Mouse (Mus musculus) adrenal gland, adult 8-10 months (tissue): ENCODE results near the gene Pfdn5. TPM values are rescaled to one million over a fixed set of nuclear protein-coding genes. Genes with fewer than 3 reads are reported as not detected.
"Not testable (repeated sequence)": the region's sequence is repeated elsewhere in the genome, so short reads cannot be mapped to it uniquely, and the experiment has no call there.

Experiments used
- DNase-seq: peaks from one replicate; pipeline ENCODE4 v3.0.0; 2022
- total RNA-seq, 4 experiments: library from RNA; stranded (reverse); gene quantifications; 2 replicates each; pipeline ENCODE4 v1.2.4; 2022

Gene Pfdn5
- total RNA-seq, 4 experiments from 2014 or later: 440 to 517 (median 466) TPM

- DNase-seq: not testable (repeated sequence)
Measured at GRCm38 (mm10) chr15:102335925-102336324, 10.0 kb downstream of the Pfdn5 start.

DNA sequence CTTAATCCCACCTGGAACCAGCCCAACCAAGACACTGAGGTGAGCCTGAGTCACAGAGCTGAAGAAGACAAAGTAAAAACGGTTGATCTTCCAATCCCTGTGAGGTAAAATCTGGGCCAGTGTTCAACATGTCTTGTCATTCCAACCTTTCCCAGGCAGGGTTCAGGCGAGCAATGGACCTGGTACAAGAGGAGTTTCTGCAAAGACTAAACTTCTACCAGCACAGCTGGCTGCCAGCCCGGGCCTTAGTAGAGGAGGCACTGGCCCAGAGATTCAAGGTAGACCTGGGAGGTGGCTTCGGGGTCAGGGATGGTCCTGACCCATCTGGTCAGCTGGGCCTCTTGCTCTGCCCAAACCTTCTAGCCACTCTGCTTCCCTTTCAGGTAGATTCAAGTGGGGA lies 11.0 kb downstream of the Pfdn5 start:
- no peak for DNase-seq

GRCm38 (mm10) chr15:102339612-102340011 lies 13.7 kb downstream of the Pfdn5 start:
- no peak for DNase-seq

GRCm38 (mm10) chr15:102341580-102341979 lies 15.7 kb downstream of the Pfdn5 start:
- no peak for DNase-seq

GRCm38 (mm10) chr15:102344490-102344889 lies 18.6 kb downstream of the Pfdn5 start:
- DNase-seq: no peak

DNA sequence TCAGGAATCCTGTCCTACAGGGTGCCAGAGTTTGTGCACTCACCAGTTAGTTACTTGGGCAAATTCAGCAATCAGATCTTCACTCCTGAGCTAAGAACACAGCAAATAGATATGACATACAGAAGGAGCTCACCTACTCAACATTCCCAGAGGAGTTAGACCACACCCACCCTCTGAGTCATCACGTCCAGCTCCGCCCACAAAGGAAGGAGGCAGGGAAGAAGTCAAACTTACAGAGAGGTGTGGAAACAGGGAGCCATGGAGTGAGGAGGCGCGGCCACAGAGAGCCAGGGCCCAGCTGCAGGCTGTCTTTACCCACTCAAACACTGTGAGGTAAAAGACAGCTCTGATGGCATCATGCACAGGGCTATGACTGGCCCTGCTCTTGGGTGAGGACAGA lies 20.5 kb downstream of the Pfdn5 start:
- DNase-seq: no peak

GRCm38 (mm10) chr15:102350138-102350941 lies 24.4 kb downstream of the Pfdn5 start, which contains the start of gene Aaas:
TSS of gene Aaas (minus strand) at chr15:102350771.
- peak; percentile 91 for DNase-seq

- DNase-seq: no peak
Measured at GRCm38 (mm10) chr15:102350942-102351291, 25.0 kb downstream of the Pfdn5 start.

DNA sequence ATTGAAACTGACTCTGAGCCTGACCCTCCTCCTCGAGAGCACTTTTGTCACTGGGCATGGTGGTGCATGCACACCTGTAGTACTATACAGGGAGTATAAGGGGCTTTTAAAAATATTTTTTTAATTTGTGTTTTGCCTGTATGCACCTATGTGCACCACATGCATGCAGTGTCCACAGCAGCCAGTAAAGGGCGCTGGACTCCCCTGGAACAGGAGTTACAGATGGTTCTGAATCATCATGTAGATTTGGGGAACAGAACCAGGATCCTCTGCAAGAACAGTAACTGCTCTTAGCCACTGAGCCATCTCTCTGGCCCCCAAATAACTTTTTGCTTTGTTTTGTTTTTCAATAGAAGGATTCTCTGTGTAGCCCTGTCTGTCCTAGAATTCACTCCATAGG lies 26.3 kb downstream of the Pfdn5 start:
- DNase-seq: no peak

GRCm38 (mm10) chr15:102353986-102354385 lies 28.1 kb downstream of the Pfdn5 start:
- DNase-seq: no peak

DNA sequence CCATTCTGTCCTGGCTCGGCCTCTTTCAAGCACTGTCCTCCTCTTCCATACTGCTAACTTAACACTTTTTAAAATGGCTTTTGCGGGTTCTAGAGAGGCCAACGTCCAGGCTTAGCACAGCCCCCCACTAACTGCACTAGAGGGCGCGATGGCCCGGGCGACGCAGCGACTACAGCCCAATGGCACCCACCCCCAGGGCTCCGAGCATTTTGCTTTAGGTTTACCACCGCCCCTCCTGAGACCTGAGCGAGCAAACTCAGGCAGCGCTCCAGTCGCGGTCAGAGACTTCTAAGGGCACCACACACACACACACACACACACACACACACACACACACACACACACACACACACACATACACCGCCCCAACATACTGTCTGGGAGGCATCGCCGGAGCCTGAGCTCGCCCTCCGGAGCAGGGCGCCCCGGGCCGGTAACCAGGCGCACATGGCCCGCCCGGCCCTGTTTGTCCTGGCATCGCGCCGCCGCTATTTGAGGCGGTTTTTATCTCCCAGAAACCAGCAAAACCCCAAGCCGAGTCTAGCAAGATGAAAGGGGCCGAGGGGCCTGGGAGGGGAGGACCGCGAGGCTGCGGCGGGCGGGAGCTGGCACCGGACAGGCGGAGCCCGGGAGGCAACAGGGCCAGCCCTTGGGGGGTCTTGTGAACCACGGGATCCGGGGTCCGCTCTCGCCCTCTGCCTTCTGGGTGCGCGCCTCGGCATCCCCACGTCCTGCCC lies 29.4 kb downstream of the Pfdn5 start:
- DNase-seq: no peak

- no peak for DNase-seq
Measured at GRCm38 (mm10) chr15:102355871-102356441, 30.0 kb downstream of the Pfdn5 start.

GRCm38 (mm10) chr15:102356501-102357325 lies 30.8 kb downstream of the Pfdn5 start:
- no peak for DNase-seq

- no peak for DNase-seq
Measured at GRCm38 (mm10) chr15:102358126-102358525, 32.2 kb downstream of the Pfdn5 start.

DNA sequence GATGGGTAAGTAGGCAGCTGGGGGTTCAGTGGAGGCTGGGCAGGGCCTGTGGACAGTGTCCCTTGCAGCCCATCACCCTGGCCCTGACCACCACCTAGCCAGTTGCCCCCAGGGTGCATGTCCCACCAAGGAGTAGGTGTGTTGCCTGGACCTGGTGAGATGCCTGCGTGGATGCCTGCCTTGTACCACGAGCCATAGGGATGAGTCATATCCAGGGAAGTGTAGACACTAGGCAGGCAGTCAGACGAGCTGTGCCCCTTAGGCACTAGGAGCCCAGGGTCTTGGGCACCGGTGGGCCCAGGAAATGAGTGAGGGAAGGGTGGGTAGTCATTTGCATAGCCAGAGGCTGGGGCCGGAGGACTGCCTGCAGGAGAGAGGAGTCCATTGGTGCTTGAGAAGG lies 32.9 kb downstream of the Pfdn5 start:
- DNase-seq: no peak

DNA sequence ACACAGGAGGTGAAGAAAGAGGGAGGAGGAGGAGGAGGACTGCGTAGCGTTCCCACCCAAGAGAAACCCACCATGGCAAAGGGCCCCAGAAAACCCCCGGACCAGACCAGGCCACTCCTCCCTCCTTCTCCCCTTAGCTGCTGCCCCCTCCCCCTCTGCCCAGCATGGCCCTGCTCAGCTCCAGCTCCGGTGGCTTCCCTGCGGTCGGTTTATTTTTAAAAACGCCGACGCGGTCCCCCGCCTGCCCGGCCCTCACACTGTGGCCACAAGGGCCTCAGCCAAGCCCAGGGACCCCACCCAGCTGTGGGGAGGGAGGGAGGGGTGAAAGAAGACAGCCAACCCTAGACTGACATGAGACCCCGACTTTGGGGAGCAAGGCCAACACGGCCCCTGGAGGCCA lies 36.7 kb downstream of the Pfdn5 start:
- no peak for DNase-seq

GRCm38 (mm10) chr15:102364678-102365077 lies 38.8 kb downstream of the Pfdn5 start:
- DNase-seq: no peak

DNA sequence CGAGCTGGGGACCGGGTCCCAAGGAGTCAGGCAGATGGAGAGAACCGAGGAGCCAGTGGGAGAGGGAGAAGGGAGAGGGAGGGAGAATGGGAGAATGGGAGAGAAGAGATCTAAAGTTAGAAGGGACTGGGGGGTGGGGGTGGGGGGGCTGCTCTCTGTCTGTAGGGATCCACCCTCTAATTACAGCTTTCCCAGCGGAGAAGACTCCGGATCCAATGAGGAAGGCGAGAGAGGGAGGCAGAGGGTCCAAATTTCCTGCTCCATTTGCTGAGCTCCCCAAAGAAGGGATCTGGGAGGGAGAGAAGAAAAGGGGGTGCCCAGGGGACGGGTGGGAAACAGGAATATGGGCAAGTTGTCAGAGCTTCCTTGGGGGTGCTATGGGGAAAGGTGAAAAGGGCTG lies 40.3 kb downstream of the Pfdn5 start:
- no peak for DNase-seq

- DNase-seq: no peak
Measured at GRCm38 (mm10) chr15:102366733-102367344, 40.9 kb downstream of the Pfdn5 start, which contains the start of gene Sp7. TSS of gene Sp7 (minus strand) at chr15:102367182.

DNA sequence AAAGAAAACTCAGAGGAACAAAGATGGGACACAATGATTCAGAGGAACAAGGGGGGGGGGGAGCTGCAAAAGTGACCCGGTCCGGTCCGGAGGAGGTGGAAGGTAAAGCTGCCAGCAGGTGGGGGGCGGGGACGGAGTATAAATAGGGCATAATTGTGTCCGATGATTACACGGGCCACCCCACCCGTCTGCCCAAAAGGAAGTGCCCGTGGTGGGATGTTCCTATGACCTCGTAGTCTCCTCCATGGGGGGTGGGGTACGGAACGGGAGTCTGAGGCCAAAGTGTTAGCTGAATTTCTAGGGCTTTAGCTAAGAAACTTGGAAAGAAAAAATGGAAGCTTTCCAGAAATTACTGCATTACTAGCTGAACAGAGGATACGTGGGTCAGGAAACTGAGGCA lies 44.1 kb downstream of the Pfdn5 start:
- no peak for DNase-seq

- DNase-seq: no peak
Measured at GRCm38 (mm10) chr15:102370727-102371126, 44.8 kb downstream of the Pfdn5 start.
